13 mouse cellular contexts compared by ENCODE assay signal in the genomic region with DNA sequence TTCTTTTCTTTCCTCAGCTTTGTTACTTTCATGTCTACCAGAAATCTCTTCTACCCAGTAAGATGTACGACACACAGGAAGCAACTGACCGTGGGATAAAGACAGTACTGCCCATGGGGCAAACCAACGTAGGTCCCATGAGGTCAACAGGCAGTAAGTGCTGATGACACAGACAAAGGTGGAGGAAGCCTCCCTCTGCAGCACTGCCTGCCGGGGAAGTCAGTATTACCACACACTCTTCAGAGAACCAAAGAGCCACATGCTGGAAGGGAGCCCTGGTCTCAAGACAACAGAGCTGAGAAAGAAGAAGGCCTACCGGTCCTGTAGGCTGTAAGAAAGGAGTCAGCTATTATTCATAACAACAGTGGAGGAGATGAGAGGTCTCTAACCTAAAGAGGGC.
"Had no signal": no experiment of that assay in that cellular context is flagged by ENCODE, and none has a peak within 500 bp of the region (broad histone marks: within the 10 kb centered on the region; RNA-seq: fewer than 3 reads in every experiment).

No protein-coding gene starts in this region.

- DNase-seq: kidney, adult 2 months; kidney, postnatal 25 days; layer of hippocampus, postnatal 36 days; left cerebral cortex, postnatal 4 days; liver, postnatal 0 days; lung, embryonic 14.5 days; lung, postnatal 36 days; right cerebral cortex, postnatal 4 days; thymus, adult 18-20 months; thymus, postnatal 36 days had no signal

- ATAC-seq: intestine, postnatal 0 days; liver, postnatal 0 days; lung, postnatal 0 days; midbrain, embryonic 15.5 days had no signal
